Mouse (Mus musculus): Measurements from ENCODE around the gene Fbxo40. TPM values are rescaled to one million over a fixed set of nuclear protein-coding genes. Genes with fewer than 3 reads are reported as not detected.

Fbxo40 gene
- polyA plus RNA-seq, 1 experiment from 2014 or later, result not detected

GRCm38 (mm10) chr16:37009262-37009661 is 19.0 kb upstream of the Fbxo40 start:
- no peaks in the 10 kb centered on the region for H3K27me3 ChIP-seq (ENCODE audit: control insufficient read depth, insufficient read depth, low read length)
- no peak overlapping the region for H3K4me3 ChIP-seq (ENCODE audit: low read depth, low read length)
- no peak overlapping the region for H3K27ac ChIP-seq (ENCODE audit: low read depth, low read length)
- no peaks in the 10 kb centered on the region for H3K36me3 ChIP-seq (ENCODE audit: control insufficient read depth, insufficient read depth, low read length)
- DNase-seq (ENCODE audit: low spot score) (no peak), ATAC-seq (ENCODE audit: low FRiP score) (no peak)
- H3K9ac ChIP-seq (ENCODE audit: low read depth, low read length), result no peak overlapping the region
- H3K9me3 ChIP-seq (ENCODE audit: control insufficient read depth, low read length), result no peaks in the 10 kb centered on the region
- H3K4me1 ChIP-seq (replicated peaks; ENCODE audit: control insufficient read depth, insufficient read depth, low read length), result no peaks in the 10 kb centered on the region
- WGBS, result 65% methylated on average over 6 of the region's 6 CpGs
- H3K4me2 ChIP-seq (replicated peaks; ENCODE audit: low read depth, low read length), result no peak overlapping the region

- ATAC-seq (ENCODE audit: low FRiP score) (no peak), DNase-seq (ENCODE audit: low spot score) (no peak)
- 74% methylated on average over 9 of the region's 9 CpGs for WGBS
Measured at GRCm38 (mm10) chr16:36999366-36999972, 9.2 kb upstream of the Fbxo40 start.

GRCm38 (mm10) chr16:36997650-36998049 is 7.4 kb upstream of the Fbxo40 start:
- no peak for DNase-seq (ENCODE audit: low spot score)
- Histone ChIP-seq H3K9me3 (ENCODE audit: control insufficient read depth, low read length) (no peaks in the 10 kb centered on the region), H3K4me3 (ENCODE audit: low read depth, low read length) (no peak overlapping the region), H3K27me3 (ENCODE audit: control insufficient read depth, insufficient read depth, low read length) (no peaks in the 10 kb centered on the region), H3K27ac (ENCODE audit: low read depth, low read length) (no peak overlapping the region), H3K9ac (ENCODE audit: low read depth, low read length) (no peak overlapping the region), H3K4me1 (replicated peaks; ENCODE audit: control insufficient read depth, insufficient read depth, low read length) (no peaks in the 10 kb centered on the region), H3K36me3 (ENCODE audit: control insufficient read depth, insufficient read depth, low read length) (no peaks in the 10 kb centered on the region), H3K4me2 (replicated peaks; ENCODE audit: low read depth, low read length) (no peak overlapping the region)
- 84% methylated on average over 6 of the region's 6 CpGs for WGBS
- no peak for ATAC-seq (ENCODE audit: low FRiP score)

More at GRCm38 (mm10) chr16:36999366-36999972, 9.2 kb upstream of the Fbxo40 start:
- Histone ChIP-seq H3K4me3 (ENCODE audit: low read depth, low read length) (no peak overlapping the region), H3K27ac (ENCODE audit: low read depth, low read length) (no peak overlapping the region), H3K9me3 (ENCODE audit: control insufficient read depth, low read length) (no peaks in the 10 kb centered on the region), H3K27me3 (ENCODE audit: control insufficient read depth, insufficient read depth, low read length) (no peaks in the 10 kb centered on the region), H3K4me1 (replicated peaks; ENCODE audit: control insufficient read depth, insufficient read depth, low read length) (no peaks in the 10 kb centered on the region), H3K36me3 (ENCODE audit: control insufficient read depth, insufficient read depth, low read length) (no peaks in the 10 kb centered on the region), H3K4me2 (replicated peaks; ENCODE audit: low read depth, low read length) (no peak overlapping the region), H3K9ac (ENCODE audit: low read depth, low read length) (no peak overlapping the region)

GRCm38 (mm10) chr16:36989493-36989892 is 774 bp downstream of the Fbxo40 start:
- H3K27me3 ChIP-seq (ENCODE audit: control insufficient read depth, insufficient read depth, low read length), result no peaks in the 10 kb centered on the region
- H3K9me3 ChIP-seq (ENCODE audit: control insufficient read depth, low read length), result no peaks in the 10 kb centered on the region
- ATAC-seq (ENCODE audit: low FRiP score) (no peak), DNase-seq (ENCODE audit: low spot score) (no peak)
- H3K27ac ChIP-seq (ENCODE audit: low read depth, low read length), result no peak overlapping the region
- H3K9ac ChIP-seq (ENCODE audit: low read depth, low read length), result no peak overlapping the region
- no peak overlapping the region for H3K4me3 ChIP-seq (ENCODE audit: low read depth, low read length)
- H3K4me2 ChIP-seq (replicated peaks; ENCODE audit: low read depth, low read length), result no peak overlapping the region
- no peaks in the 10 kb centered on the region for H3K36me3 ChIP-seq (ENCODE audit: control insufficient read depth, insufficient read depth, low read length)
- H3K4me1 ChIP-seq (replicated peaks; ENCODE audit: control insufficient read depth, insufficient read depth, low read length), result no peaks in the 10 kb centered on the region
- WGBS, result 76% methylated on average over 8 of the region's 8 CpGs

GRCm38 (mm10) chr16:36988066-36988465 is 2.2 kb downstream of the Fbxo40 start:
- Histone ChIP-seq H3K27me3 (ENCODE audit: control insufficient read depth, insufficient read depth, low read length) (no peaks in the 10 kb centered on the region), H3K4me3 (ENCODE audit: low read depth, low read length) (no peak overlapping the region), H3K27ac (ENCODE audit: low read depth, low read length) (no peak overlapping the region), H3K36me3 (ENCODE audit: control insufficient read depth, insufficient read depth, low read length) (no peaks in the 10 kb centered on the region), H3K4me2 (replicated peaks; ENCODE audit: low read depth, low read length) (no peak overlapping the region), H3K4me1 (replicated peaks; ENCODE audit: control insufficient read depth, insufficient read depth, low read length) (no peaks in the 10 kb centered on the region), H3K9me3 (ENCODE audit: control insufficient read depth, low read length) (no peaks in the 10 kb centered on the region), H3K9ac (ENCODE audit: low read depth, low read length) (no peak overlapping the region)
- no peak for DNase-seq (ENCODE audit: low spot score)
- ATAC-seq (ENCODE audit: low FRiP score), result no peak

GRCm38 (mm10) chr16:36987399-36987798 is 2.9 kb downstream of the Fbxo40 start:
- H3K9ac ChIP-seq (ENCODE audit: low read depth, low read length), result no peak overlapping the region
- no peak for DNase-seq (ENCODE audit: low spot score)
- no peak for ATAC-seq (ENCODE audit: low FRiP score)

GRCm38 (mm10) chr16:36985636-36986042 is 4.6 kb downstream of the Fbxo40 start:
- no peak overlapping the region for H3K4me3 ChIP-seq (ENCODE audit: low read depth, low read length)
- H3K9ac ChIP-seq (ENCODE audit: low read depth, low read length), result no peak overlapping the region
- no peaks in the 10 kb centered on the region for H3K36me3 ChIP-seq (ENCODE audit: control insufficient read depth, insufficient read depth, low read length)
- H3K4me1 ChIP-seq (replicated peaks; ENCODE audit: control insufficient read depth, insufficient read depth, low read length), result no peaks in the 10 kb centered on the region
- no peak overlapping the region for H3K4me2 ChIP-seq (replicated peaks; ENCODE audit: low read depth, low read length)
- ATAC-seq (ENCODE audit: low FRiP score) (no peak), DNase-seq (ENCODE audit: low spot score) (no peak)
- no peaks in the 10 kb centered on the region for H3K27me3 ChIP-seq (ENCODE audit: control insufficient read depth, insufficient read depth, low read length)
- H3K9me3 ChIP-seq (ENCODE audit: control insufficient read depth, low read length), result no peaks in the 10 kb centered on the region
- no peak overlapping the region for H3K27ac ChIP-seq (ENCODE audit: low read depth, low read length)
- WGBS, result 68% methylated on average over 5 of the region's 5 CpGs

More at GRCm38 (mm10) chr16:36987399-36987798, 2.9 kb downstream of the Fbxo40 start:
- no peaks in the 10 kb centered on the region for H3K4me1 ChIP-seq (replicated peaks; ENCODE audit: control insufficient read depth, insufficient read depth, low read length)
- H3K36me3 ChIP-seq (ENCODE audit: control insufficient read depth, insufficient read depth, low read length), result no peaks in the 10 kb centered on the region
- H3K4me3 ChIP-seq (ENCODE audit: low read depth, low read length), result no peak overlapping the region
- 77% methylated on average over 2 of the region's 2 CpGs for WGBS
- H3K27me3 ChIP-seq (ENCODE audit: control insufficient read depth, insufficient read depth, low read length), result no peaks in the 10 kb centered on the region
- H3K4me2 ChIP-seq (replicated peaks; ENCODE audit: low read depth, low read length), result no peak overlapping the region
- no peaks in the 10 kb centered on the region for H3K9me3 ChIP-seq (ENCODE audit: control insufficient read depth, low read length)
- H3K27ac ChIP-seq (ENCODE audit: low read depth, low read length), result no peak overlapping the region

GRCm38 (mm10) chr16:36983796-36984195 is 6.5 kb downstream of the Fbxo40 start:
- no peaks in the 10 kb centered on the region for H3K36me3 ChIP-seq (ENCODE audit: control insufficient read depth, insufficient read depth, low read length)
- no peak overlapping the region for H3K27ac ChIP-seq (ENCODE audit: low read depth, low read length)
- H3K4me3 ChIP-seq (ENCODE audit: low read depth, low read length), result no peak overlapping the region
- no peaks in the 10 kb centered on the region for H3K27me3 ChIP-seq (ENCODE audit: control insufficient read depth, insufficient read depth, low read length)
- H3K9me3 ChIP-seq (ENCODE audit: control insufficient read depth, low read length), result no peaks in the 10 kb centered on the region
- DNase-seq (ENCODE audit: low spot score) (no peak), ATAC-seq (ENCODE audit: low FRiP score) (no peak)
- H3K4me1 ChIP-seq (replicated peaks; ENCODE audit: control insufficient read depth, insufficient read depth, low read length), result no peaks in the 10 kb centered on the region
- no peak overlapping the region for H3K4me2 ChIP-seq (replicated peaks; ENCODE audit: low read depth, low read length)
- WGBS, result 84% methylated on average over 1 of the region's 1 CpGs
- H3K9ac ChIP-seq (ENCODE audit: low read depth, low read length), result no peak overlapping the region

GRCm38 (mm10) chr16:36979127-36979526 is 11.1 kb downstream of the Fbxo40 start:
- no peak overlapping the region for H3K4me2 ChIP-seq (replicated peaks; ENCODE audit: low read depth, low read length)
- H3K4me3 ChIP-seq (ENCODE audit: low read depth, low read length), result no peak overlapping the region
- no peaks in the 10 kb centered on the region for H3K4me1 ChIP-seq (replicated peaks; ENCODE audit: control insufficient read depth, insufficient read depth, low read length)
- H3K27me3 ChIP-seq (ENCODE audit: control insufficient read depth, insufficient read depth, low read length), result no peaks in the 10 kb centered on the region
- H3K9me3 ChIP-seq (ENCODE audit: control insufficient read depth, low read length), result no peaks in the 10 kb centered on the region
- whole genome bisulfite sequencing, result 91% methylated on average over 2 of the region's 2 CpGs
- no peak for DNase-seq (ENCODE audit: low spot score)
- H3K36me3 ChIP-seq (ENCODE audit: control insufficient read depth, insufficient read depth, low read length), result no peaks in the 10 kb centered on the region
- H3K27ac ChIP-seq (ENCODE audit: low read depth, low read length), result no peak overlapping the region
- no peak overlapping the region for H3K9ac ChIP-seq (ENCODE audit: low read depth, low read length)
- ATAC-seq (ENCODE audit: low FRiP score), result no peak
